Mouse (Mus musculus) ES-Bruce4 (cell line): ENCODE results near the gene Cd6.

ENCODE experiments used
- CTCF ChIP-seq: IDR thresholded peaks from one replicate; pipeline ENCODE4 v1.8.1; 2011; ENCODE audit warnings: low read depth, low read length
- POLR2A ChIP-seq: IDR thresholded peaks from one replicate; pipeline ENCODE4 v1.8.1; 2011; ENCODE audit warnings: low read length; ENCODE audit not compliant: insufficient read depth

- TF ChIP-seq CTCF (no peak), POLR2A (no peak)
These were observed 67.4 kb downstream of the Cd6 start for GRCm38 (mm10) chr19:10762468-10762867.
